Mouse (Mus musculus): ENCODE measurements around the gene Gxylt2. TPM values are rescaled to one million over a fixed set of nuclear protein-coding genes. Genes with fewer than 3 reads are reported as not detected.

The Gxylt2 gene
- polyA plus RNA-seq (2017; shearing (Covaris generic)): not detected

GRCm38 (mm10) chr6:100704574-100705365 lies at the start of gene Gxylt2:
Gxylt2 (plus strand) TSS chr6:100704734.

GRCm38 (mm10) chr6:100670880-100671344 lies 33.6 kb upstream of the Gxylt2 start, which contains the start of gene Shq1:
Shq1 (minus strand) TSS chr6:100671157.

GRCm38 (mm10) chr6:100833355-100833754 lies 128.8 kb downstream of the Gxylt2 start, which contains the start of gene Ppp4r2:
Ppp4r2 (plus strand) TSS chr6:100833622.

Other genes with a start within 250 kb of the Gxylt2 start
- gene Shq1, start 33.6 kb upstream of the Gxylt2 start, polyA plus RNA-seq (2017; shearing (Covaris generic)): 14.7 TPM
- gene Ppp4r2, start 128.9 kb downstream of the Gxylt2 start, polyA plus RNA-seq (2017; shearing (Covaris generic)): 75.9 TPM